10 mouse cellular contexts compared by ENCODE assay signal in genomic region chr3:129199160-129199608, GRCm38 (mm10). TPM values are rescaled to one million over a fixed set of nuclear protein-coding genes. Genes with fewer than 3 reads are reported as not detected.
DNase-seq lines count a peak whose midpoint lies in the region; ATAC-seq and TF ChIP-seq lines count a peak whose summit lies in the region.
"Had no signal": no experiment of that assay in that cellular context is flagged by ENCODE, and none has a peak within 500 bp of the region (broad histone marks: within the 10 kb centered on the region; RNA-seq: fewer than 3 reads in every experiment).

No protein-coding gene starts in this region.

- peaks cover 79% of the 10 kb centered on the region for H3K27me3 ChIP-seq in lung, postnatal 0 days (replicated peaks; ENCODE audit: insufficient read depth, low read length)
- H3K27me3 ChIP-seq in forebrain, embryonic 14.5 days (replicated peaks; ENCODE audit: control insufficient read depth, insufficient read depth, low read length) = peaks cover 76% of the 10 kb centered on the region
- H3K27me3 ChIP-seq in limb, embryonic 15.5 days = peaks cover 91% of the 10 kb centered on the region
- H3K27me3 ChIP-seq in stomach, embryonic 15.5 days (replicated peaks) = peaks cover 76% of the 10 kb centered on the region

- peak overlapping the region; percentile 28 for H3K4me3 ChIP-seq in lung, postnatal 0 days (ENCODE audit: low read depth, low read length)
- H3K4me3 ChIP-seq in forebrain, embryonic 14.5 days (ENCODE audit: low read depth, low read length) = peak overlapping the region; percentile 30
- H3K4me3 ChIP-seq in limb, embryonic 15.5 days = peak overlapping the region; percentile 40
- peak overlapping the region; percentile 50 for H3K4me3 ChIP-seq in stomach, embryonic 15.5 days (replicated peaks)

- intact Hi-C loops in left cerebral cortex, postnatal 10 days (cut with DNase I) = no loop called here

- H3K9ac ChIP-seq in lung, postnatal 0 days (replicated peaks; ENCODE audit: low read depth) = no peak overlapping the region
- no peak overlapping the region; the same call in 1 of the 2 replicates for H3K9ac ChIP-seq in forebrain, embryonic 14.5 days (ENCODE audit: low read length)
- 0 out of 2 replicates have a peak overlapping the region, but pooled peaks have one; percentile 8 for H3K9ac ChIP-seq in limb, embryonic 15.5 days
- no peak overlapping the region for H3K9ac ChIP-seq in stomach, embryonic 15.5 days

- 1% methylated on average over 16 of the region's 16 CpGs for WGBS in lung, postnatal 0 days
- WGBS in forebrain, embryonic 14.5 days = under 1% methylated on average over 16 of the region's 16 CpGs
- WGBS in limb, embryonic 15.5 days = 2% methylated on average over 16 of the region's 16 CpGs
- 2% methylated on average over 16 of the region's 16 CpGs for WGBS in stomach, embryonic 15.5 days

- no peak for TF ChIP-seq EP300 in lung, postnatal 0 days (IDR thresholded peaks at IDR 0.05)

- H3K36me3 ChIP-seq in lung, postnatal 0 days (ENCODE audit: insufficient read depth, low read length) = no peaks in the 10 kb centered on the region
- no peaks in the 10 kb centered on the region for H3K36me3 ChIP-seq in forebrain, embryonic 14.5 days (ENCODE audit: control insufficient read depth, insufficient read depth, low read length)
- H3K36me3 ChIP-seq in limb, embryonic 15.5 days = no peaks in the 10 kb centered on the region
- H3K36me3 ChIP-seq in stomach, embryonic 15.5 days = no peaks in the 10 kb centered on the region

- no peak for TF ChIP-seq CTCF in lung, postnatal 0 days (IDR thresholded peaks at IDR 0.05)

- 0 out of 2 replicates have a peak, but pooled peaks cover 2% of the 10 kb centered on the region for H3K4me1 ChIP-seq in lung, postnatal 0 days (ENCODE audit: insufficient read depth, low read depth, low read length)
- H3K4me1 ChIP-seq in forebrain, embryonic 14.5 days (ENCODE audit: control insufficient read depth, insufficient read depth, low read length) = peaks cover 5% of the 10 kb centered on the region
- H3K4me1 ChIP-seq in limb, embryonic 15.5 days = peaks cover 32% of the 10 kb centered on the region
- H3K4me1 ChIP-seq in stomach, embryonic 15.5 days = peaks cover 20% of the 10 kb centered on the region

- peak overlapping the region; percentile 52 for H3K4me2 ChIP-seq in lung, postnatal 0 days (replicated peaks; ENCODE audit: low read depth, low read length)
- peak overlapping the region; percentile 58 for H3K4me2 ChIP-seq in forebrain, embryonic 14.5 days (ENCODE audit: low read length)
- H3K4me2 ChIP-seq in limb, embryonic 15.5 days = peak overlapping the region; percentile 59
- H3K4me2 ChIP-seq in stomach, embryonic 15.5 days = peak overlapping the region; percentile 66

- DNase-seq in lung, postnatal 0 days (ENCODE audit: low spot score) = no peak
- DNase-seq in lung, postnatal 14 days = no peak
- DNase-seq in forebrain, embryonic 14.5 days (ENCODE audit: low spot score) = peak; percentile 13
- no peak for DNase-seq in left cerebral cortex, postnatal 10 days (ENCODE audit: extremely low spot score in 1 of 2, low spot score in 2 of 2)
- no peak for DNase-seq in layer of hippocampus, postnatal 36 days
- no peak for DNase-seq in frontal cortex, postnatal 14 days (ENCODE audit: low spot score in 2 of 2)
- DNase-seq: lung, adult 2 months; thymus, postnatal 4 days had no signal

- 0 out of 2 replicates have a peak, but pooled peaks have one; percentile 3 for ATAC-seq in lung, postnatal 0 days
- ATAC-seq in forebrain, embryonic 14.5 days = no peak
- ATAC-seq in limb, embryonic 15.5 days (ENCODE audit: insufficient number of reproducible peaks, low FRiP score, low TSS enrichment, low read depth) = no peak
- no peak; the same call in 1 of the 2 replicates for ATAC-seq in stomach, embryonic 15.5 days (ENCODE audit: insufficient read depth, low FRiP score, low read depth)

- no peaks in the 10 kb centered on the region for H3K9me3 ChIP-seq in lung, postnatal 0 days (ENCODE audit: low read length)
- no peaks in the 10 kb centered on the region for H3K9me3 ChIP-seq in forebrain, embryonic 14.5 days (replicated peaks; ENCODE audit: control insufficient read depth, low read length)
- no peaks in the 10 kb centered on the region for H3K9me3 ChIP-seq in limb, embryonic 15.5 days
- H3K9me3 ChIP-seq in stomach, embryonic 15.5 days = no peaks in the 10 kb centered on the region

- H3K27ac ChIP-seq in lung, postnatal 0 days (ENCODE audit: low read length) = no peak overlapping the region
- H3K27ac ChIP-seq in forebrain, embryonic 14.5 days (ENCODE audit: low read depth, low read length) = no peak overlapping the region
- no peak overlapping the region for H3K27ac ChIP-seq in limb, embryonic 15.5 days
- H3K27ac ChIP-seq in stomach, embryonic 15.5 days = 0 out of 2 replicates have a peak overlapping the region, but pooled peaks have one; percentile 21

RNA-seq across cellular contexts. Expression of gene Pitx2, which starts 0.5 kb away (rescaled TPM):
- polyA plus RNA-seq in lung, postnatal 0 days (2015; fragmentation: Nextera tagmentation; extraction: Ambion mirVana) = 1.5 and 1.8 TPM in 2 replicates
- polyA plus RNA-seq in forebrain, embryonic 14.5 days (2014; fragmentation: Nextera tagmentation; extraction: Ambion mirVana) = 9.3 and 13.7 TPM in 2 replicates
- 9.1 and 19.7 TPM in 2 replicates for polyA plus RNA-seq in limb, embryonic 15.5 days (2015; fragmentation: Nextera tagmentation; extraction: Ambion mirVana)
- 16.5 and 23.8 TPM in 2 replicates for polyA plus RNA-seq in stomach, embryonic 15.5 days (2015; fragmentation: Nextera tagmentation; extraction: Ambion mirVana)
- total RNA-seq in left cerebral cortex, postnatal 10 days (2021) = not detected
- total RNA-seq in layer of hippocampus, postnatal 36 days (2021) = not detected
